Mouse (Mus musculus) c-Kit-positive CD71-negative TER-119-negative erythroid progenitor cells, embryonic 14.5 days (primary cell): ENCODE results near the gene C2.
A peak's percentile ranks its signal among the peaks of the same experiment; 100 is the strongest.

Experiments
- DNase-seq: peaks from one replicate; pipeline ENCODE4 v3.0.0-alpha.2; 2013; ENCODE audit warnings: low read depth

Gene C2

DNA sequence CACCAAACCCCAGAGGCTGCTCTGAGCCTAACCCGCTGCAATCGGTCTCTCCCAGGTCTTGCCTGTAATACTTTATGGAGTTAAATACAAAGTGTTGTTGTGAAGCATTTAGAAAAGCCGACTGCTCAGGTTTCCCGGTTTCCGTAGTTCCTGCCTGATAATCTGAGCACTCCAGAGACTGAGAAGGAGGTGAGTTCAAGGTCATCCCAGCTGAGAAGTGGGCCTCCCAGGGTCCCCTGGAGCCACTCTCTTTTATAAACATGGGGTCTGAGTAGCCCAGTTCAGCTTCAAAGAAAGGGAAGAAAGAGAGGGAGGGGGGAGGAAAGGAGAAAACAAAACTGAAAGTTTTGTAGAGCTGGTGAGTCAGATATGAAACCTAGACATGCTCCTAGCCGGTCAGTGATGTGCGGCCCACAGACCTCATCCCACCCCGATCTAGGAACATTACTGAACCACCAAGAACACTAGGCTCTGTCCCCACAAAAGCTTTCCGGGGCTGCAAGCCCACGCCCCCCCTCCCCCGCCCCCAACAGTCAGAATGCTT, 18.7 kb downstream of the C2 start, which contains the start of gene Zbtb12:
Zbtb12 (plus strand) TSS at position 148 of the 544 bp plus-strand sequence.
- DNase-seq, result no peak

DNA sequence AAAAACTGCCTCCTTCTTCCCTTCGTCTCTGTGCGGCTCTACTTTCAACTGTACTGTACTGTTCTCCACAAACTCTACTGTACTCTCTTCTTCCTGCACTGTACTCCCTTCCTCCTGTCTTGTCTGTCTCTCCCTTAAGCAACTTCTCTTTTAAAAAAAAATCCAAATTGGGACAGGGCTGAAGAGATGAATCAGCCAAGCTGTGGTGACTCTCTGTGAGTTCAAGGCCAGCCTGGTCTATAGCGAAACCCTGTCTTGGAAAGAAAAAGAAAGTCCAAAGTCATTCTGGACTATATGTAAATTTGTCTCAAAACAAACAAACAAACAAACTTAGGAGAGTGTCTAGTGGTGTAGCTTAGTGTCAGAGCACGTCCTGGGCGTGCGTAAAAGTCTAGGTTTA, 23.7 kb downstream of the C2 start:
- DNase-seq, result no peak

- no peak for DNase-seq
Observed at GRCm38 (mm10) chr17:34865981-34866380, 32.1 kb downstream of the C2 start.

DNA sequence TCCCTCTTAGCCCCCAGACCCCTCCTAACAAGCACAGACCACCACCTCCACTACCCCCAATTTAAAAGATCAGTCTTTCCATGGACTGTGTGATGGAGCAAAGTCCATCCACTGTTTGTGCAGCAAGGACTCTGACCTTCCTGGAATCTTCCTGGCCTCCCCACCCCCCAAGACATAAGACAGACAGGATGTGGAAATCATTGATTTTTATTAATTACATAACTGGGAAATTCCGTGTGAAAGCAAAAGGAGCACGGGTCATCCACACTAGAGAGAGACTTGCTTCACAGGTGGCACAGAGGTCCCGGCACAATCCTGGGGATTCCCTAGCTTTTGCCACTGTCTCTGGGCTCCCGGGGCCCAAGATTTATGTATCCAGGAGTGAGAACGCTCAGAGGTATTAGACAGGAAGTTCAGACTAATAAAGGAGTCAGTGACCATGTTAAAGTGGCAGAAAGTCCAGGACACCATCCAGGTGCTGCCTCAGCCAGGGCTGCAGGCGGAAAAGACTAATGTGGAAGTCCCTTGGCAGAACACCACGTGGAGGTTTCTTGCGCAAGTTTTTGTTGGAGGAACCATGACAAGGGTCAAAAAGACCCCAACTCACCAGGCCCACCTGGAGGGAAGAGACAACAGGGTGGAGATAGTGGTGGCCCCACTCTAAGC, 35.5 kb downstream of the C2 start, which contains the start of gene Cfb:
Cfb (minus strand) TSS at position 103 of the 666 bp plus-strand sequence.
- DNase-seq, result no peak

DNA sequence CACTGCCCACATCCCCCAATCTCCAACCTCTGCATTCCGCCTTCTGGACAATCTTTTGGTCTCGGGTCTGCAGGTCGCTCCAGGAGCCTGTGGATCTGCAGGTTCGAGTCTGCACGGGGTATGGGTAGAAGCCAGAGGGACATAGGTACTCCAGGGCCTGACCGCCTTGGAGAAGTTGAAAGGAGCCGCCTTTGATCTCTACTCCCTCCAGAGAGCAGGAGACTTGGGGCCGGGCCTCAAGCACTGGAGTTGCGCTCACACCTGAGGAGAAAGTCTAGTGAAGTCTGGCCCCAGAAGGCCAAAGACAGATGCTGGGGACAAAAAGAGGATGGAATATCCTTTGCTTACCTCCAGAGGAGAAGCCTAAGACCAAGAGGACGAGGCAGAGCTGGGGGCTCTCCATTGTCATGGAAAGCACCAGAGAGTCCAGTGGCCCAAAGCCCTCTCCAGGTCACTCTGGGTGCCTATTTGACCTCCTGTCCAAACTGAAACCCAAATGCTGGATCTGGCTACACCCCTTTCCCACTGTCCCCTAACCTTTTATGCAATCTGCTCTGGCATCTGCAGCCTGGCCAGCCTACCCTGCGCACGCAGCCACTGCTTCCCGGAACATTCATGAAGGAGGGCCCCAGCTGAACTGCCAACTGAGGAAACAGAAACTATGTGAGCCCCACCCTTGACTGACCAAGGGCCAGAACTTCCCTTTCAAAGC, 36.2 kb downstream of the C2 start:
- no peak for DNase-seq

GRCm38 (mm10) chr17:34860514-34860913, 37.6 kb downstream of the C2 start:
- no peak for DNase-seq

GRCm38 (mm10) chr17:34858670-34859069, 39.4 kb downstream of the C2 start:
- DNase-seq, result no peak

DNA sequence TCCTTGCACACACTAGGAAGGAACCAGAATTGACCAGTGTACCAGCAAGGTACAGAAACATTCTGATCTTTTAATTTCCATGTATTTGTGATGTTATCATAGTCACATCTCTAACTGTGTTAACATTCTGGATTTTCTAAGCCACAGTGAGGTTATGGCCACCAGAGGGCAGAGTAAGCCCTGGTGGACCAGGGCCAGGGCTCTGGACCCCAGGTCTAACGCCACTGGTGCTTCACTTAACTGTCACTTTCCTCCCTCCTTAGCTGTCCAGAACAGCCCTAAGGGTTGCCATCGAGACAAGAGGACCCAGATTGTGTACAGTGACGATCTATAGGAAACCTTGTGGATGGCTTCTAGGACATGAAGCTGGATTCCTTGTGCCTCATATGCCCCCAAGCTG, 42.2 kb downstream of the C2 start:
- peak; percentile 32 for DNase-seq

DNA sequence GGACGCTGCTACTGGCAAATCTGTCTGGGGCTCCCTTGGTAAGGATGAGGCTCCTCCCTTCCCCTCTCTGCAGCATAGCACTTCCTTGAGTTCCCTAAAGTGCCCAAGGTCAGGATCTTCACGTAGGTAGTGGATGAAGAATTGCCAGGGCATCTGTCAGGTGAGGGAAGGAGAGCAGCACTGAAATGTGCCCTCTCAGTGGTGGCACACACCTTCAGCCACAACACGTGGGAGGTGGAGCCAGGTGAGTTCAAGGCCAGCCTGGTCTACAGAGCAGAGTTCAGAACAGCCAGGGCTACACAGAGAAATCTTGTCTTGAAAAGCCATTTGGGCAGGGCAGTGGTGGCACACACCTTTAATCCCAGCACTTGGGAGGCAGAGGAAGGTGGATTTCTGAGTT, 43.3 kb downstream of the C2 start:
- no peak for DNase-seq

GRCm38 (mm10) chr17:34853511-34853910, 44.6 kb downstream of the C2 start:
- DNase-seq, result no peak

GRCm38 (mm10) chr17:34850517-34851125, 47.4 kb downstream of the C2 start:
- DNase-seq, result no peak

DNA sequence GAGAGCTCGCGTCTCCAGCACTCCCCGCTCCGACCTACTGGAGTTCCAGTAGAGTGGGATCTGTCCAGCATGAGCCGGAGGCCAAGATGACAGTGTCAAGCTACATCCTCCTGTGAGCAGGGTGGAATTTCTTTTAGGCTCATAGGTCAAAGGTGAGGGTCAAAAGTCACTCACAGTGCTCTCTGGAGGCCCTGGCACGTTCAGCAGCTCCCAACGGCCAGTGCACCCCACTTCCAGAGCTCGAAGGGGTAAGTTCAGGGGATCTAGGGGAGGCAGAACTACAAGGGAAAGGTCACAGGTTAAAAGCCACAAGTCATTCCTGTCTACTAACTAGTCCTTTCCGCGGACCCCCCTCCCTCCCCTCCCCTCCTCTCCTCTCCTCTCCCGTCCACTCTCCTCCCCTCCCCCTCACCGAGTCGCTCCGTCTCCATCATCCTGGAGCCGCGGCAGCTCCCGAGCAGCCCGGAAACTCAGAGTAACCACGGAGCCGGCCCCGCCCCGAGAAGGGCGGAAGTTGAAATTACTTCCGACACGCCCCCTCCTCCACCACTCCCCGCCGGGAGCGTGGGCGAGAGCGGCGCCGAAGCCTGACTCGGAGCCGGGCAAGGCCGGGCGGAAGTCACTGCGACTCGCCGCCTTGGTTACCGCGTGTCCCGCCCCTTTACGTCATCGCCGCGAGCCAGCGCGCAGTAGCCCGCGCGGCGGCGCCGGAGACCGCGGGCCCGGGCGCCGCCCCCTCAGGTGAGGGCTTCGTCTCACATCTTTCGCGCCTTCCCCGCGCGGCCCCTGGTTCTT, 48.1 kb downstream of the C2 start, which contains the start of the genes Skiv2l and Nelfe:
Skiv2l (minus strand) TSS at position 489 of the 795 bp plus-strand sequence.
Nelfe (plus strand) TSS at position 670 of the 795 bp plus-strand sequence.
- DNase-seq, result peak; percentile 92

- no peak for DNase-seq
Observed at GRCm38 (mm10) chr17:34847615-34848014, 50.5 kb downstream of the C2 start.

DNA sequence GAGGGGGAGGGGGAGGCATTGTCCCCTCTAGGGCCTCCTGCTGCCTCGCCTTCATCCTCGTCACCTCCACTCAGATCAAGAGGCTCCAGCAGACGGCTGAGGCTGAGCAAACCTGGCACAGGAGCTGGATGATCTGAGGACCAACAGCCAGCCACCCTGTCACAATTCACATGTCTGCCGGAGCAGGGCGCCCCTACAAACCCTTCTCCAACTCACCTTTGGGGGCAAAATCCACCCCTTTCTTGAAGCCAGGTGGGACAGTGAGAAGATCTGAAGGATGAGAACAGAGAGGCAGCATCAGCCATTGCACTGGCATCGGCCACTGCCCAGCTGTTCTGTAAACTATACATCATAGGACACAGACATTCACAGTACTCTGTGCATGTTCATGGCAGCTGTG, 50.9 kb downstream of the C2 start:
- DNase-seq, result no peak

DNA sequence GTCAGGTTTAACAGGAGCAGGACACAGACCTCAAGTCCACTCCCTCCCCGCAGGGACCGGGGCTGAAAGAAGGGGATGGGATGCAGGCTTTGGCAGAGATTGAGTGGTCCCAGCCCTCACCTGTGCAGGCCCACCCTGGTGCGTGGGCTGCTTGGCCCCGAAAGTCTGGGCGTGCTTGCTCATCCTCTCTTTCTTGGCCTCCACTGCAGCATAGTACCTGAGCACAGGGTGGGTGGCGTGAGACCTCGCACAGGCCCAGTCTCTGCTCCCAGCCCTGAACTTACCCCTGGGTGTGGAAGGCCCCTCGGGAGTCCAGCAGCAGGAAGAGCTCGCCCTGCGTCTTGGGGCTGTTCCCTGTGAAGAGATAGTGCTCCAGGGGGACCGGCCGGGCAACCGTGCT, 53.2 kb downstream of the C2 start:
- DNase-seq, result no peak

- no peak for DNase-seq
Observed at GRCm38 (mm10) chr17:34840736-34841307, 57.2 kb downstream of the C2 start.

GRCm38 (mm10) chr17:34838785-34839184, 59.3 kb downstream of the C2 start:
- DNase-seq, result no peak

DNA sequence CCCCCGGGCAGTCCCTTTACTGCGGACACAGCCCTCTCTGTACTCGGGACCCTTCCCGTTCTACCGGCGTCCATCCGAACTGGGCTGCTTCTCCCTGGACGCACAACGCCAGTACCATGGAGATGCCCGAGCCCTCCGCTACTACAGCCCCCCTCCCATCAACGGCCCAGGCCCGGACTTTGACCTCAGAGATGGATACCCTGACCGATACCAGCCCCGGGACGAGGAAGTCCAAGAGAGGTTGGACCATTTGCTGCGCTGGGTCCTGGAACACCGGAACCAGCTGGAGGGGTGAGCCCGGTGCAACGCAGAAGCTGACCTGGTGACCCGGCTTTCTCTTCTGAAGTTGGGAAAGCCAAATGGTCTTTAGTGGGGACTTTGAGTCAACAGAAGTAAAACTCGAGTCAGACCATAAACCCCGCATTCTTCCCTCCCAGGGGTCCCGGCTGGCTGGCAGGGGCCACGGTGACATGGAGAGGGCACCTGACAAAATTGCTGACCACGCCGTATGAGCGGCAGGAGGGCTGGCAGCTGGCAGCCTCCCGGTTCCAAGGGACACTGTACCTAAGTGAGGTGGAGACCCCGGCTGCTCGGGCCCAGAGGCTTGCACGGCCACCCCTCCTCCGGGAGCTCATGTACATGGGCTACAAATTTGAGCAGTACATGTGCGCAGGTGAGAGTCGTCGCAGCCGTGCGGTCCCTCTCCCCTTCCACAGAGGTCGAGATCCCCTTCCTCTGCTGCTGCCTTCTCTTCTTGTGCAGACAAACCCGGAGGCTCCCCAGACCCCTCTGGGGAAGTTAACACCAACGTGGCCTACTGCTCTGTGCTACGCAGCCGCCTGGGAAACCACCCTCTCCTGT, 60.4 kb downstream of the C2 start:
- DNase-seq, result no peak

- peak; percentile 95 for DNase-seq
Observed at GRCm38 (mm10) chr17:34836856-34837221, 61.2 kb downstream of the C2 start, which contains the start of the genes Stk19 and Dxo. Gene Stk19, minus strand, starts transcription at chr17:34836945. Gene Dxo, plus strand, starts transcription at chr17:34837019.

DNA sequence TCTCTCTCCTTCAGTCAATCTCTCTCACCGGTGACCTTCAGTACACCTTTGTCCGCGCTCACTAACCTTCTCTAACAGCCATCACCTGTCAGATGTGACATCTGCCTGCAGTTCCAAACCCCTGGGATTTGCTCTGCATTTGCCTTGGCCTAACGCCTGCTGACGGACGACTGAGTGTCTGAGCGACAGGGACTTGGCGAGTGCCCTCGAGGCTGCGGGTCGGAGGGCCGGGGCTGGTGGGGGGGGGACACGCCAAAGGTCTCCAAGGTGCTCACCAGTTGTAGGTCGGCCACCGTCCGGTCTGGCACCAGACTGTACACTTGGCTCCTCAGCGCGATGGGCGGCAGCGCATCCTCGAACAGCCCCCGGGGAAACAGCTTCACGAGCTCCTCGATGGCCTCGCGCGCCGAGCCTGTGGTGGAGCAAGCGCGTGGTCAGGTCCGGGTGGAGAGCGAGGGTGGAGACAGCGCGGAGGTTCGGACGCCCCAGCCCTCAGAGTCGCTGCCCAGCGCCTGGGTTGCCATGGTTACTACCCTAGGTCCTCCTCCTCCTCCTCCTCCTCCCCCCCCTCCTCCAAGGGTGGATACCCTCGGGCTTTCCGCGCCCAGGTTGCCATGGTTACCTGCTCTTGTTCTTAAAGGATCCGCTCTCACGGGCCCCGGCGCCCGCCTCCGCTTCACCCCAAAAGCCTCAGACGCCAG, 61.8 kb downstream of the C2 start:
- DNase-seq, result no peak
